Comparison of ENCODE assay signal across 9 mouse cellular contexts in the genomic region with DNA sequence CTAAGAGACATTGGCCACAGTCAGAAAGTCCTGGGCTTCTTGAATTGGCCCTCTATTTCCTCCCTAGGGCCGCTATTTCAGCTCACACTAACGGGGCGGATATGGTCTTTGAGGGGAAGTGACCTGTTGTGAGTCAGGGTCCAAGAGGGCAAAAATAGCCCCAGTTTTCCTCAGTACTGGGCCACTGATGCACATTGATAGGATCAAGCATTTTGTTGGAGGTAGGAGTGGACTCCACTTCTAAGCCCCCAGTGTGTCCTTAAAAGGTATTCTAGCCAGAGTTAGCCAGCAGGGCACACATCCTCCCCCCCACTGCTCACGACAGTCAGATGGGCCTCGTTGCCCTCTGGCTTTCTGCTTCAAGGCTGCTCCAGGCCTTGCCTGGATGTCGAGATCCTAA. TPM values are rescaled to one million over a fixed set of nuclear protein-coding genes. Genes with fewer than 3 reads are reported as not detected.
DNase-seq lines count a peak whose midpoint lies in the region; ATAC-seq and TF ChIP-seq lines count a peak whose summit lies in the region.
"Had no signal": no experiment of that assay in that cellular context is flagged by ENCODE, and none has a peak within 500 bp of the region (broad histone marks: within the 10 kb centered on the region; RNA-seq: fewer than 3 reads in every experiment).

No protein-coding gene starts in this region.

- peak overlapping the region; percentile 62; the same call in 1 of the 2 replicates for H3K4me3 ChIP-seq in spleen, adult 2 months (ENCODE audit: extremely low read depth, insufficient read depth, insufficient read length)
- no peak overlapping the region for H3K4me3 ChIP-seq in embryonic facial prominence, embryonic 12.5 days
- H3K4me3 ChIP-seq in liver, embryonic 16.5 days (ENCODE audit: low read depth, low read length), result peak overlapping the region; percentile 4; the same call in 1 of the 2 replicates
- H3K4me3 ChIP-seq: heart, embryonic 15.5 days had no signal

- no peak for ATAC-seq in embryonic facial prominence, embryonic 12.5 days (ENCODE audit: insufficient number of reproducible peaks, insufficient read depth, low FRiP score, low TSS enrichment)
- ATAC-seq in liver, embryonic 16.5 days (ENCODE audit: low read depth), result no peak

- no peak for TF ChIP-seq CTCF in spleen, adult 2 months (IDR thresholded peaks at IDR 0.05; ENCODE audit: extremely low read depth, insufficient read depth, insufficient read length, insufficient replicate concordance)

- no peaks in the 10 kb centered on the region for H3K9me3 ChIP-seq in embryonic facial prominence, embryonic 12.5 days
- H3K9me3 ChIP-seq in liver, embryonic 16.5 days (replicated peaks; ENCODE audit: control insufficient read depth, low read length), result no peaks in the 10 kb centered on the region; the same call in 1 of the 2 replicates
- H3K9me3 ChIP-seq: heart, embryonic 15.5 days had no signal

- peaks cover 41% of the 10 kb centered on the region for H3K4me1 ChIP-seq in spleen, adult 2 months (ENCODE audit: control insufficient read depth, insufficient read depth, insufficient read length)
- peaks cover 21% of the 10 kb centered on the region for H3K4me1 ChIP-seq in embryonic facial prominence, embryonic 12.5 days
- peaks cover 21% of the 10 kb centered on the region for H3K4me1 ChIP-seq in liver, embryonic 16.5 days (ENCODE audit: control insufficient read depth, low read depth, low read length)

- WGBS in spleen, adult 2 months, result 44% methylated on average over 6 of the region's 6 CpGs
- WGBS in embryonic facial prominence, embryonic 12.5 days, result 46% methylated on average over 6 of the region's 6 CpGs
- 44% methylated on average over 6 of the region's 6 CpGs for WGBS in liver, embryonic 16.5 days (ENCODE audit: insufficient replicate concordance)

- no peaks in the 10 kb centered on the region for H3K27me3 ChIP-seq in spleen, adult 2 months (ENCODE audit: control insufficient read depth, insufficient read depth, low read length)
- H3K27me3 ChIP-seq in embryonic facial prominence, embryonic 12.5 days, result no peaks in the 10 kb centered on the region
- H3K27me3 ChIP-seq in liver, embryonic 16.5 days (ENCODE audit: control insufficient read depth, insufficient read depth, low read depth, low read length), result no peaks in the 10 kb centered on the region
- H3K27me3 ChIP-seq: heart, embryonic 15.5 days had no signal

- peak overlapping the region; percentile 87 for H3K27ac ChIP-seq in spleen, adult 2 months (ENCODE audit: insufficient read depth, low read length)
- H3K27ac ChIP-seq in embryonic facial prominence, embryonic 12.5 days, result 0 out of 2 replicates have a peak overlapping the region, but pooled peaks have one; percentile 30
- no peak overlapping the region for H3K27ac ChIP-seq in liver, embryonic 16.5 days (ENCODE audit: low read length)
- H3K27ac ChIP-seq: heart, embryonic 15.5 days had no signal

- no peak for DNase-seq in spleen, adult 2 months (ENCODE audit: low read depth in 1 of 2, low spot score in 2 of 2)
- no peak for DNase-seq in spleen, postnatal 10 days (ENCODE audit: low spot score in 2 of 2)
- DNase-seq in retina, postnatal 1 day, result no peak
- DNase-seq in cerebellum, postnatal 25 days, result no peak
- no peak for DNase-seq in right cerebral cortex, adult 2 months (ENCODE audit: low spot score in 2 of 2)
- DNase-seq: lung, adult 2 months had no signal

- no peak for TF ChIP-seq POLR2A in spleen, adult 2 months (IDR thresholded peaks at IDR 0.05; ENCODE audit: low read depth, low read length)

- H3K36me3 ChIP-seq in spleen, adult 2 months (ENCODE audit: control insufficient read depth, insufficient read depth, low read length), result no peaks in the 10 kb centered on the region
- H3K36me3 ChIP-seq in embryonic facial prominence, embryonic 12.5 days, result no peaks in the 10 kb centered on the region
- H3K36me3 ChIP-seq in liver, embryonic 16.5 days (ENCODE audit: control insufficient read depth, insufficient read depth), result no peaks in the 10 kb centered on the region
- H3K36me3 ChIP-seq: heart, embryonic 15.5 days had no signal

- no peak overlapping the region for H3K9ac ChIP-seq in embryonic facial prominence, embryonic 12.5 days
- no peak overlapping the region for H3K9ac ChIP-seq in liver, embryonic 16.5 days (ENCODE audit: low read depth, low read length)
- H3K9ac ChIP-seq: heart, embryonic 15.5 days had no signal

- no peak overlapping the region for H3K4me2 ChIP-seq in embryonic facial prominence, embryonic 12.5 days (replicated peaks)
- H3K4me2 ChIP-seq in liver, embryonic 16.5 days (ENCODE audit: low read depth, low read length), result no peak overlapping the region
- H3K4me2 ChIP-seq: heart, embryonic 15.5 days had no signal

RNA-seq across cellular contexts. Expression of gene Capg, which starts 5.8 kb away (rescaled TPM):
- polyA plus RNA-seq in spleen, adult 2 months (2012; rRNA removed), result 130 and 135 TPM in 2 replicates
- 25.9 and 28.0 TPM in 2 replicates for polyA plus RNA-seq in embryonic facial prominence, embryonic 12.5 days (2016; fragmentation: Nextera tagmentation; extraction: Ambion mirVana)
- polyA plus RNA-seq in liver, embryonic 16.5 days (2015; fragmentation: Nextera tagmentation; extraction: Ambion mirVana), result 18.8 and 20.3 TPM in 2 replicates

RNA-seq across cellular contexts. Expression of gene Sh2d6, which starts 28.5 kb away (rescaled TPM):
- polyA plus RNA-seq in spleen, adult 2 months (2012; rRNA removed), result 0.52 and 0.55 TPM in 2 replicates
- not detected in 2 replicates for polyA plus RNA-seq in embryonic facial prominence, embryonic 12.5 days (2016; fragmentation: Nextera tagmentation; extraction: Ambion mirVana)
- polyA plus RNA-seq in liver, embryonic 16.5 days (2015; fragmentation: Nextera tagmentation; extraction: Ambion mirVana), result not detected in 2 replicates
- polyA plus RNA-seq: heart, embryonic 15.5 days had no signal

RNA-seq across cellular contexts. Expression of gene Elmod3, which starts 48.2 kb away (rescaled TPM):
- polyA plus RNA-seq in spleen, adult 2 months (2012; rRNA removed), result 12.2 and 12.9 TPM in 2 replicates
- polyA plus RNA-seq in embryonic facial prominence, embryonic 12.5 days (2016; fragmentation: Nextera tagmentation; extraction: Ambion mirVana), result 14.2 and 16.4 TPM in 2 replicates
- polyA plus RNA-seq in liver, embryonic 16.5 days (2015; fragmentation: Nextera tagmentation; extraction: Ambion mirVana), result 4.5 and 4.7 TPM in 2 replicates

RNA-seq across cellular contexts. Expression of gene Retsat, which starts 48.2 kb away (rescaled TPM):
- polyA plus RNA-seq in spleen, adult 2 months (2012; rRNA removed), result 5.5 and 5.9 TPM in 2 replicates
- 9.5 and 10.3 TPM in 2 replicates for polyA plus RNA-seq in embryonic facial prominence, embryonic 12.5 days (2016; fragmentation: Nextera tagmentation; extraction: Ambion mirVana)
- 17.6 and 21.5 TPM in 2 replicates for polyA plus RNA-seq in liver, embryonic 16.5 days (2015; fragmentation: Nextera tagmentation; extraction: Ambion mirVana)
